Mouse (Mus musculus): Measurements from ENCODE around the gene Ttc29.

GRCm38 (mm10) chr8:78323391-78323790, 110.3 kb downstream of the Ttc29 start:
- no peak for TF ChIP-seq POLR2A (IDR thresholded peaks at IDR 0.05; ENCODE audit: extremely low read depth, insufficient read depth, low read length)
- no peak for TF ChIP-seq CTCF (IDR thresholded peaks at IDR 0.05; ENCODE audit: extremely low read depth, insufficient read depth, low read length)

Data from cortical plate, adult 2 months (tissue).